Mouse (Mus musculus) small intestine, adult 2 months (tissue): Measurements from ENCODE around the gene Inava. TPM values are rescaled to one million over a fixed set of nuclear protein-coding genes. Genes with fewer than 3 reads are reported as not detected.

ENCODE experiments used
- H3K27ac ChIP-seq: fragments of 200-500 bp; 2 replicates; pipeline ENCODE4 v1.5.1; 2012; ENCODE audit warnings: low read depth, low read length, control low read depth, inconsistent platforms; ENCODE audit not compliant: insufficient read depth
- H3K27me3 ChIP-seq: fragments of 200-500 bp; 2 replicates; pipeline ENCODE4 v1.6.1; 2012; ENCODE audit warnings: mild to moderate bottlenecking, moderate library complexity, low read length, inconsistent platforms; ENCODE audit not compliant: control insufficient read depth, insufficient read depth
- H3K36me3 ChIP-seq: fragments of 200-500 bp; 2 replicates; pipeline ENCODE4 v1.6.1; 2012; ENCODE audit warnings: mild to moderate bottlenecking, low read length, control low read depth, inconsistent platforms; ENCODE audit not compliant: control insufficient read depth, insufficient read depth
- H3K4me1 ChIP-seq: fragments of 200-500 bp; 2 replicates; pipeline ENCODE4 v1.6.1; 2012; ENCODE audit warnings: low read length, inconsistent platforms, mixed read lengths; ENCODE audit not compliant: control insufficient read depth, insufficient read depth, insufficient read length
- H3K4me3 ChIP-seq: fragments of 200-500 bp; 2 replicates; pipeline ENCODE4 v1.5.1; 2012; ENCODE audit warnings: low read depth, mild to moderate bottlenecking, control low read depth, inconsistent platforms, low read length, moderate library complexity
- CTCF ChIP-seq: fragments of 200-500 bp; IDR thresholded peaks from 2 replicates; pipeline ENCODE4 v1.5.1; 2012; ENCODE audit warnings: low read depth, mild to moderate bottlenecking, control low read depth, inconsistent platforms, low read length, moderate library complexity, mixed read lengths; ENCODE audit not compliant: insufficient replicate concordance, insufficient read length; ENCODE audit errors: extremely low read depth
- POLR2A ChIP-seq: fragments of 200-500 bp; IDR thresholded peaks from 2 replicates; pipeline ENCODE4 v1.6.1; 2012; ENCODE audit warnings: low read depth, mild to moderate bottlenecking, control low read depth, inconsistent platforms, low read length, moderate library complexity
- WGBS: fragments of 180-500 bp; shearing (Covaris S2); methylation state at CpG from one replicate; pipeline ENCODE4 v1.1.7; 2018; 5-methylcytosine and 5-hydroxymethylcytosine counted together
- polyA plus RNA-seq: library from polyadenylated mRNA; depleted of rRNA; stranded (reverse); fragments of >200 nt; gene quantifications from 2 replicates; pipeline ENCODE4 v1.2.3, GENCODE M21; 2012

The Inava gene
- polyA plus RNA-seq, 1 experiment = 55.9 TPM

GRCm38 (mm10) chr1:136225846-136226245 is 8.2 kb downstream of the Inava start:
- TF ChIP-seq CTCF (no peak), POLR2A (no peak)
- Histone ChIP-seq H3K36me3 (peaks cover 40% of the 10 kb centered on the region), H3K27ac (no peak overlapping the region), H3K4me1 (peaks cover 44% of the 10 kb centered on the region), H3K27me3 (no peaks in the 10 kb centered on the region), H3K4me3 (no peak overlapping the region)
- WGBS = 99% methylated on average over 8 of the region's 8 CpGs

GRCm38 (mm10) chr1:136223758-136224342 is 10.2 kb downstream of the Inava start:
- Histone ChIP-seq H3K27ac (peak overlapping the region; percentile 68), H3K4me1 (peaks cover 53% of the 10 kb centered on the region), H3K27me3 (no peaks in the 10 kb centered on the region), H3K36me3 (peaks cover 51% of the 10 kb centered on the region), H3K4me3 (no peak overlapping the region)
- WGBS = 45% methylated on average over 10 of the region's 10 CpGs
- TF ChIP-seq POLR2A (no peak), CTCF (no peak)

- WGBS = 61% methylated on average over 10 of the region's 10 CpGs
- peaks cover 47% of the 10 kb centered on the region for H3K4me1 ChIP-seq
- TF ChIP-seq CTCF = no peak
- no peak for TF ChIP-seq POLR2A
- H3K36me3 ChIP-seq = peaks cover 63% of the 10 kb centered on the region
- H3K27ac ChIP-seq = peak overlapping the region; percentile 40
- H3K27me3 ChIP-seq = no peaks in the 10 kb centered on the region
- no peak overlapping the region for H3K4me3 ChIP-seq
Observed at GRCm38 (mm10) chr1:136222386-136222785, 11.7 kb downstream of the Inava start.

DNA sequence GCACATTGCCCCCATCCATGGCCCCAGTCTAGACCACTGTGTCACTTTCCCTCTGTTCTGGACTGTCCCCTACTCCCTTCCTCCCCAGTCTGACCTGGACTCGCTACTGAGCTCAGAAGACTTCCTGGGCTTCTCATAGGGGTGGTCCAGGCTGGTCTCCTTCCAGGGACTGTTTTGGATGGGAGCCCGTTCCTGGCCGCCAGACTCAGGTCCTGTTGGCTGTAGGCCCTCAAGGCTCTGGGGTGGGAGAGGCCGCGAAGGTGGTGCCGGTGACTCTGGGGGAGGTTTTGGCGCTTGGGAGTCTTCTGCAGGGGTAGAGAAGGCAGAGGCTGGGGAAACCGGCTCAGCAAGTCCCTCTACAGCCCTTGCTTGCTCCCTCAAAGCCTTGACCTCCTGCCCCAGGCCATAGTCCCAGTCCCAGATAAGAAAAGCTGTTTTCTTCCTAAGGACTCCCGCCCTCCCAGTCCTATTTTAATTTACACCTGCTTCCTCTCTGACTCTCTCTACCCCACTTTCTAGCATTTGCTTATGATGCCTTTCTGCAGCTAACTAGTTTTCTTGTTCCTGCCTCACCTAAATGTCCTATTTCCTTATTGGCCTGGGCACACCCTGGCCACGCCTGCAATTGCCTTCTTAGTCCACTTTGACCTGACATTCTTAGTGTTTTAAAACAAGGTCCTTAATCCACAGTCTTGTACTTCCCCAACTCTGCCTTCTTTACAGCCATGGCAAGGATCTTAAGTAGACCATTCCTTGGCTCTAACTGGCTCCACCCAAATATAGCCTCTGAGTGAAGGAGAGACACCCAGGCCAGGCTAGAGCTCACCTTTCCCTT is 13.8 kb downstream of the Inava start:
- Histone ChIP-seq H3K27me3 (no peaks in the 10 kb centered on the region), H3K27ac (peak overlapping the region; percentile 96), H3K36me3 (peaks cover 62% of the 10 kb centered on the region), H3K4me3 (peak overlapping the region; percentile 52), H3K4me1 (peaks cover 41% of the 10 kb centered on the region)
- 18% methylated on average over 10 of the region's 10 CpGs for WGBS
- TF ChIP-seq CTCF = 0 out of 2 replicates have a peak, but pooled peaks have one; percentile 3
- TF ChIP-seq POLR2A = no peak

GRCm38 (mm10) chr1:136214304-136214703 is 19.8 kb downstream of the Inava start:
- no peak overlapping the region for H3K4me3 ChIP-seq
- TF ChIP-seq POLR2A (no peak), CTCF (no peak)
- H3K27me3 ChIP-seq = no peaks in the 10 kb centered on the region
- WGBS = 80% methylated on average over 15 of the region's 15 CpGs
- no peak overlapping the region for H3K27ac ChIP-seq
- H3K4me1 ChIP-seq = peaks cover 3% of the 10 kb centered on the region; the same call in 1 of the 2 replicates
- H3K36me3 ChIP-seq = peaks cover 61% of the 10 kb centered on the region

DNA sequence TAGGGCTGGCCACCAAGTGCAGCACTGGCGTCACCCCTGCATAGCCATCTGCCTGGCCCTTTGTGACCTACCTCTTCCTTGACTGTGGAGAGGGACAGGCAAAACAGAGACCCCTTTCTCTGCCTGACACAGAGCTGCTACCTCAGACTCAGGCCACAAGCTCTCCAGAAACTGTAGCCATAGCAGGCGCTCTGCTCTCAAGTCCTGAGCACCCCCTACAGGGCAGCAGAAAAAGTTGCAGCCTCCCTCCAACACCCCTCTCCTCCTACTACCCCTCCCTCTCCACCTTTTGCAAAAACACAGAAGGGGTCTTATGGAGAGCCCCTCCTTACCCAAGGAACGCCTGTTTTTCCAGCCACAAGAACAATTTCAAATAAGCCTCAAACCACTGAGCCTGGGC is 21.3 kb downstream of the Inava start, which contains the start of gene Mroh3:
Gene Mroh3, minus strand, starts transcription at position 26 of the 400 bp plus-strand sequence.
- Histone ChIP-seq H3K4me3 (no peak within 1 kb of the TSS), H3K36me3 (peaks cover 48% of the 10 kb centered on the region), H3K27me3 (no peaks in the 10 kb centered on the region), H3K4me1 (no peaks in the 10 kb centered on the region), H3K27ac (no peak within 1 kb of the TSS)
- 66% methylated on average over 3 of the region's 3 CpGs for WGBS
- TF ChIP-seq POLR2A (no peak), CTCF (peak; percentile 60; the same call in 1 of the 2 replicates)

- H3K27me3 ChIP-seq = no peaks in the 10 kb centered on the region
- peaks cover 4% of the 10 kb centered on the region for H3K36me3 ChIP-seq
- 56% methylated on average over 5 of the region's 5 CpGs for WGBS
- no peak overlapping the region for H3K4me3 ChIP-seq
- peaks cover 8% of the 10 kb centered on the region; the same call in 1 of the 2 replicates for H3K4me1 ChIP-seq
- H3K27ac ChIP-seq = peak overlapping the region; percentile 29; the same call in 1 of the 2 replicates
- no peak for TF ChIP-seq CTCF
- TF ChIP-seq POLR2A = no peak
Observed at GRCm38 (mm10) chr1:136190033-136190432, 44.0 kb downstream of the Inava start.
